Mouse (Mus musculus) Muller cell, postnatal 12 days (primary cell): ENCODE data around the gene Spata7.
"Not testable (repeated sequence)": the region's sequence is repeated elsewhere in the genome, so short reads cannot be mapped to it uniquely, and the experiment has no call there.

ENCODE experiments used
- DNase-seq: peaks from one replicate; pipeline ENCODE4 v3.0.0-alpha.2; 2015; ENCODE audit errors: inconsistent ontology term

Gene Spata7

DNA sequence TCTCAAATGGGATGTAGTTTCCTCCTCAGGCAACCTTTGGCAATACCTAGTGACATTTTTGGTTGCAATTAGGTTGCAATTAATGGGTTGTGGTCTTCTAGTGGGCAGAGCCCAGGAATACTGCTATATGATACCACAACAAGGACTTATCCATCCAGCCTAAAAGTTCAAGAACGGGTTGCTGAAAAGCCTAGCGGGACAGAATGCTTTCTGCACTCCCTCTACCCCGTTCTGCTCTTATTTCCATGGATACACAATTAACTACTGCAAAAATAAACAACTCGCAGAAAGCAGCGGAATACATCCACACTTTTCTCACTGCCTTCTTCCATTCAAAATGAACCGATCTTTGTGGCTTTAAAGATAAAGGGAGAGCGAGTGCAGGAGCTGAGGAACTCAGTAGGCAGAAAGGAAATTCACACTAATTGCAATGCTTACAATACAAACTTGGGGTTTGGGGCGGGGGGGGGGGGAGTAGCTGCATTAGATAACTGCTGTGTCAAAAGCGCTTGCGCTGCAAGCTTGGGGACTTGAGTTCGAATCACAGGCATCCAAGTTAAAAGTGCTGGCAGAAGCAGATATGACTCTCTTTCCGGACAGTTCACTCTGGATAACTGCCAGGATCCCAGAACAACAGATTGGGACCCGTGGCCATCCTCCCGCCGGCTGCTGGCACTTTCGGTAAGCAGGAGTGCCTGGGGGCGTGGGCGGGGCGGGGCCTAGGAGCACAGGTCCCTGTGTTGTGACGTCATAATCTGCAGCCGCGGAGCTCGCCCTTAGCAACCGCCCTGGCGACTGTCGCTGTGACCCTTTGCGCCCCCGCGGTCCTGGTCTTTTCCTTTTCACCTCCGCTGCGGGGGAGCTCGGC, at the start of gene Spata7:
TSS of gene Spata7 (plus strand) at position 766 of the 868 bp plus-strand sequence.
- peak; percentile 93 for DNase-seq

DNA sequence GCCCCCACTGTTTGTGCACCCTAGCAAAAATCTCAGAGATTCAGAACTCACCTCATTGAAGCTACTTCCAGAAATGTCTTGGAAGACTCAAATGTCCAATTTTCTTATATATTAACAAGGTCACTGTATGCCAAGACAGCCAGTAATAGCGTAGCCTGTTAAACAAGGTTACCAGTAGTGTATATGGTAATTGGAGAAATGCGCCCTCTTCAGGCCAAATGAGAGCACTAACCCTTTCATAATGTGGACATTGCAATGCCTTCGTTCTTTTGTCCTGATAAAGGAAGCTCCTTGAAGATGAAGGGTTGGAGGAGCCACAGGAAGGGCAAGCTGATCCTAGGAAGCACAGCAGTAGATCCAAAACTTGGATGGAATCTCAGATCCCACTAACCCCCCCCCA, 42.7 kb upstream of the Spata7 start:
- DNase-seq = no peak

DNA sequence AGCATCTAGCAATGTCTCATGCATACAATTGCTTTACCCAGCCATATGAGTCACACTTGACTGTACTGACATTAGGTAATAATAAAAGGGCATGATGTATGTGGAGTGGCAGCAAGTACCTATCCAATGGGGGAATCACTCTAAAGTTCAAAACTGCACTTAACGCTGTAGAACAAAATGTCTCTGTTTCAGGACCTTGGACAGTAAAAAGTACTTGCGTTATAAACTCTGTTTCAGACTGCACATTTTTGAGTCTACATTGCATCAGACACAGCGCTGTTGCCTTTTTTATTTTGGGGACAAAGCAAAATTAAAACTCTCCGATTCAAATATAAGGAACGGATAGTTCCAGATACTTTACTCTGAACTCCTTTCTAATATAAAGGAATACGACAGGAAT, 39.4 kb upstream of the Spata7 start:
- no peak for DNase-seq

DNA sequence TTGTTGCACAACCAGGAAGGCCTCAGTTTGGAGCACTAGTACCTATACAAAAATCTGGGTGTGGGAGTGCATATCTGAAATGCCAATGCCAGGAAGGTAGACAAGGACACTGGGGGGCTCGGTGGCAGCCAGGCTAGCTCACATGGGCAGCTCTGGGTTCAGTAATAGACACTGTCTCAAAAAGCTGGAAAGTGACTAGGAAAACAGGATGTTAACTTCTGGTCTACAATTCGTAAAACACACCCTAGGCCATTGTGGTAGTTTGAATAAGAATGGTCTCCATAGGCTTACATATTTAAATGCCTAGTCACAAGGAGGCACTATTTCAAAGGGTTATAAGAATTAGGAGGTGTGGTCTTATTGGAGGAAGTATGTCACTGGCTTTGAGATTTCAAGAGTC, 36.9 kb upstream of the Spata7 start:
- DNase-seq = no peak

GRCm38 (mm10) chr12:98600861-98601260, 27.1 kb upstream of the Spata7 start:
- DNase-seq = no peak

- DNase-seq = no peak
These were observed 25.8 kb upstream of the Spata7 start for GRCm38 (mm10) chr12:98602114-98602513.

GRCm38 (mm10) chr12:98605264-98605663, 22.7 kb upstream of the Spata7 start:
- DNase-seq = no peak

DNA sequence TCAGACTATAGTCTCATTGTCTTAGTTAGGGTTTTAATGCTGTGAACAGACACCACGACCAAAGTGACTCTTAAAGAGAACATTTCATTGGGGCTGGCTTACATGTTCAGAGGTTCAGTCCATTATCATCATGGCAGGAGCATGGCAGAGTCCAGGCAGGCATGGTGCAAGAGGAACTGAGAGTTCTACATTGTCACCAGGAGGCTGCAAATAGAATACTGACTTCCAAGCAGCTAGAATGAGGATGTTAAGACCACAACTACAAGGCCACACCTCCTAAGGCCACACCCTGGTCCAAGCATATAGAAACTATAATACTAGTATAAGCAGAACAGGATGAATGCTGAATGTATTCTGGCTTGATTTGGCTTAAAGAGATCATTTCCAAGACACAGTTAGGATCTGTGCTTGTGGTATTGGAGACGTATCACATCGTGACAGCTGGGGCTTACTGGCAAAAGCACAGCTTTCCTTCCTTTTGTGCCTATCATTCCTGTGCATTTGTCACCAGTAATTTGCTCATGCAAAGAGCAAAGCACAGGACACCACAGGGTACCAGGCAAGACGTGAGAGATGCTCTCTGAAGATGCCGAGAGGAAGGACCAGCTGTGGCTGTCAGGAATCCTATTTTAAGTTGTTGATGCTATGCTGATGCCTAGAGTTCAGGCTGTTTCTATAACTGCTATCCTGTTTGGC, 21.2 kb upstream of the Spata7 start:
- no peak for DNase-seq

- DNase-seq = no peak
These were observed 17.6 kb upstream of the Spata7 start for GRCm38 (mm10) chr12:98610341-98610740.

DNA sequence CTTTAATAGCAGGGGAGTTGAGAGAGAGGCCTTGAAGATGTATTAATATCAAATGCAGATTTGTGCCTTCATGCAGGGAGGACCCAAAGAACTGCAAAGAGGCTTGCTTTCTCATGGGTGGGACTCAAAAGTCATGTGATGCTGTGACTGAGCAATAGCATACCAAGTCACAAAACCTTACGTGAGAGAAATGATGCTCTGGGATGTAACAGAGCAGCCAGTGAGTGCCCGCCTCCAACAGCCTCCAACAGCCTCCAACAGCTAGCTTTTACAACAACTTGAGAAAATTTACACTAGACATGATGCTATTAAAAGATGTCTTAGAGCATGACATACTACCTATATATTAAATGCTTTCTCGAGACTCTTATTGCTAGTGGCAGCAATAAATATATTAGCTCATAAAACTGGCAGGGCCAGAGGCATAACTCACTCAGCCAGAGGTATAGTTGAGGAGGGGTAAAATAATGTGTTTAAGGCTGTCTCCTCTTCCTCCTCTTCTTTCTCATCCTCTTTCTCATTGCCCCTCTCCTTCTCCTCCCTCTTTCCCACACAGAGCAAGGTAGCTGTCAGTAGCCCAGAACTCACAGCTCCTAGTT, 12.9 kb upstream of the Spata7 start:
- DNase-seq = no peak

DNA sequence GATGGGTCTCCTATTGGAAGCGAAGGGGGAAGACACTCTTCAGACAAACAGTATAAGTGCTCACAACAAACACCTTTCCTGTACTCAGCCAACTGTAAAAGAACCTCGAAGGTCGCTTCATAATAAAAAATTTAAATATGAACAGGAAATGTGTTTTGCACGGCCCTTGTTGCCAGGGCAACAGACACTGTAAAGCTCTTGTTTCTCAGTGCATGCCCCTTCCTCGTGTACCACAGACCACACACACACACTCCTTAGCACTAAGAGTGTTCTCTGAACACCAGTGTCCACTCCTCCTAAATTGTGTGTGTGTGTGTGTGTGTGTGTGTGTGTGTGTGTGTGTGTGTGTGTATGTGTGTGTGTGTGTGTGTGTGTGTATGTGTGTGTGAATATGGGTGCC, 12.2 kb upstream of the Spata7 start:
- DNase-seq = no peak

DNA sequence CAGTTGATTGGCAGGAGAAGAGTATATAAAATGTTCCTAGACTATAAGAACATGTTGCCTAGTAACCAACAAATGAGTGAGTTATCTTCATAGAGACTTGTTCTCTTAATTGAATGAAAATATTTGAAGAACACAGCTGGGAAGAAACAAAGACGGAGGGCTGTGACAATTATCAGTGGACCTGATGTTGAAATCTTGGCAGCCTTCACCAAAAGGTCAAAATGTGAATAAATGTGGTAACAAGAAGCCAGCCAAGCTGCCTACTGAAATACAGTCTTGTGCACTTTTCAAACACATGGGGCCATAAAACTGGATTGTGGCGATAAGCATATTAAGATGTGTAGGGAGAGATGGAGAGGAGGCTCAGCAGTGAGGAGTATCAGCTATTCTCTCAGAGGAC, 8.5 kb upstream of the Spata7 start:
- DNase-seq = peak; percentile 66

DNA sequence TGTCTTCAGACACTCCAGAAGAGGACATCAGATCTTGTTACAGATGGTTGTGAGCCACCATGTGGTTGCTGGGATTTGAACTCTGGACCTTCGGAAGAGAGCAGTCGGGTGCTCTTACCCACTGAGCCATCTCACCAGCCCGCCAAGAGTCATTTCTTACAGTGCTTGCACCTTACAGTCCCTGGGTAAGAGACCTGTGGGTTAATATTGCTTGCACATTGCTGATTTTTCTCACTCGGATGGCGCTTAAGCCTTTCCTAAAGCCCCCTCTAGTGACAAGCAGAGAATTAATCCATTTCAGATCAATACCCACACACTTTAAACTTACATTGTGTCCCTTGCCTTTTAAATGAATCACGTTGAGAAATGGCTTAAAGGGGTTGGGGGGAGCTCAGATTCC, 7.0 kb upstream of the Spata7 start:
- DNase-seq = not testable (repeated sequence)

GRCm38 (mm10) chr12:98623266-98623665, 4.7 kb upstream of the Spata7 start:
- not testable (repeated sequence) for DNase-seq

- DNase-seq = no peak
These were observed 458 bp downstream of the Spata7 start for GRCm38 (mm10) chr12:98628260-98628970.

DNA sequence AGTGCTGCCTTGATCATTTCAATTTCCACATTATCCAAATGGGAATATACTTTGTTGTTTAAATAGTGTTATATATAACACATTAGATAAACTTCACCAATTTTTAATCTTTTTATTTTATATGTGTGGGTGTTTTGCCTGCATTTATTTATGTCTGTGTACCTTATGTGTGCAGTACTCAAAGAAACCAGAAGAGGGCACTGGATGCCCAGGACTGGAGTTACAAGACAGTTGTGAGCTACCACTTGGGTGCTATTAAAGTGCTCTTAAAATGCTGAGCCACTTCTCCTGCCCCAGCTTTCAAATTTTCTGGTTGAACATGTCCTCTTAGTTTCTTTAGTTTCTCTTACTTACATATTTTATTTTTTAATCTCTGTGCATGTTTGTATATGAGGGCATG, 16.9 kb downstream of the Spata7 start:
- no peak for DNase-seq

DNA sequence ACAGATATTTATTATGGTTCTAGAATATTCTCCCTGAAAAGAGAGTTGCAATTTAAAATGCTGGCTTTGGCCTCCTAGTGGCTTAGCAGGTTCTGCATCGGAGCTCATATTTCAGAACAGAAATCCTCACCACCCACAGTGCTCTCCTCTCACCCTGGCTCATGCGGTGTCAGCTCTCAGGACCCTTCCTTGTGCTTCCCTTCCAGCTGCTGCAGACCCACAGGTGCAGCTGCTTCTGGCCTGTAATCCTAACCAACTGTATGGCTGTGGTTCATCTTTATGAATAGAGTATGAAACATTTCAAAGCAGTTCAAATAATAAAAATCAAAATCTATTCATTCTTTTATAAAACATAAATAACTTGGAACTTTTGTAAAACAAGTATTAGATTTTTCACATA, 28.9 kb downstream of the Spata7 start:
- DNase-seq = no peak

GRCm38 (mm10) chr12:98662617-98663016, 34.7 kb downstream of the Spata7 start:
- no peak for DNase-seq

GRCm38 (mm10) chr12:98668132-98668814, 40.3 kb downstream of the Spata7 start:
- DNase-seq = no peak

GRCm38 (mm10) chr12:98669086-98669485, 41.1 kb downstream of the Spata7 start:
- DNase-seq = no peak

DNA sequence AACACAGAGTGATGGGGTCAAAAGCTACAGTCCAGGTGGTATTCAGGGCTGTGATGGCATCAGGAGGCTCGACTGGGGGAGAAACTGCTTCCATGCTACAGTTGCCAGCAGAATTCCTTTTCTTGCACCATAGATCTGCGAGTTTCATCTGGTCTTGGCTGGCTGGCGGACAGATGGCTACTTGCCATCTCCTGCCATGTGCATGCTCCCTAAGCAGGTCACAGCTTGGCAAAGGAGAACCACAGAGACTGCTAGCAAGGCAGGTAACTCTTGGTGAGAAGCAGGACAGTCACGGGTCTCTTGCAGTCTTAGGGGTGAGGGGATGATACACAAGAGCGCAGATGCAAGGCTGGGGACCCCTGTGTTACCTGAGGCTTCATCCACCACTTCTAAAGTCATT, 41.9 kb downstream of the Spata7 start:
- peak; percentile 24 for DNase-seq
